Mouse (Mus musculus): ENCODE data around the gene Sec61b. TPM values are rescaled to one million over a fixed set of nuclear protein-coding genes. Genes with fewer than 3 reads are reported as not detected.
A peak's percentile ranks its signal among the peaks of the same experiment; 100 is the strongest.

Gene Sec61b
- total and polyA plus RNA-seq, 3 experiments: 329 to 538 TPM; not detected in 1

GRCm38 (mm10) chr4:47521884-47522605 lies 47.6 kb downstream of the Sec61b start:
- peaks cover 7 to 10% of the 10 kb centered on the region in 2 experiments for H3K27me3 ChIP-seq (ENCODE audit: control insufficient read depth in 1 of 2, insufficient read depth in 2 of 2, low read length in 2 of 2)
- no peak overlapping the region for H3K9ac ChIP-seq (ENCODE audit: control insufficient read depth, low read depth, low read length, poor library complexity, severe bottlenecking)
- no peak overlapping the region for H3K27ac ChIP-seq (ENCODE audit: control insufficient read depth, low read depth, low read length)
- no peak for TF ChIP-seq TCF12 (IDR thresholded peaks at IDR 0.05; ENCODE audit: low read depth, low read length)
- no peak for TF ChIP-seq MYB (IDR thresholded peaks at IDR 0.05; ENCODE audit: low read depth, low read length)
- 0 out of 2 replicates have a peak, but pooled peaks have one; percentile 19 for TF ChIP-seq ZC3H11A (IDR thresholded peaks at IDR 0.05; ENCODE audit: low read depth, low read length)
- TF ChIP-seq CHD2 (IDR thresholded peaks at IDR 0.05; ENCODE audit: low read length): no peak
- TF ChIP-seq NELFE (IDR thresholded peaks at IDR 0.05; ENCODE audit: low read depth, low read length): no peak
- no peak for TF ChIP-seq EP300 (IDR thresholded peaks at IDR 0.05; ENCODE audit: low read depth in 1 of 2, low read length in 2 of 2)
- TF ChIP-seq HCFC1 (IDR thresholded peaks at IDR 0.05; ENCODE audit: low read depth, low read length): no peak
- TF ChIP-seq ZMIZ1 (IDR thresholded peaks at IDR 0.05; ENCODE audit: low read depth, low read length): no peak
- no peak for TF ChIP-seq GABPA (IDR thresholded peaks at IDR 0.05; ENCODE audit: low read depth, low read length)
- TF ChIP-seq POLR2AphosphoS2 (IDR thresholded peaks at IDR 0.05; ENCODE audit: low read length): no peak
- no peak for TF ChIP-seq E2F4 (IDR thresholded peaks at IDR 0.05; ENCODE audit: borderline replicate concordance, low read depth, low read length)
- TF ChIP-seq USF2 (IDR thresholded peaks at IDR 0.05; ENCODE audit: borderline replicate concordance in 1 of 2, insufficient read depth in 1 of 2, low read depth in 1 of 2, low read length in 2 of 2): no peak
- peak; percentile 48 for TF ChIP-seq RAD21 (IDR thresholded peaks at IDR 0.05; ENCODE audit: low read depth, low read length)
- peak; percentile 34 for TF ChIP-seq SMC3 (IDR thresholded peaks at IDR 0.05; ENCODE audit: low read depth, low read length)
- no peak for TF ChIP-seq MEF2A (IDR thresholded peaks at IDR 0.05; ENCODE audit: extremely low read depth, insufficient replicate concordance, low read depth, low read length, poor library complexity, severe bottlenecking)
- TF ChIP-seq ZKSCAN1 (IDR thresholded peaks at IDR 0.05; ENCODE audit: low read depth, low read length): no peak
- peak in 2 of 3 experiments; percentile 8 to 37; a peak in 2 of 6 replicates for TF ChIP-seq CTCF (IDR thresholded peaks at IDR 0.05 in 2 of 3, conservative IDR thresholded peaks at IDR 0.05 in 1 of 3; ENCODE audit: control insufficient read depth in 1 of 3, insufficient read depth in 1 of 3, low read depth in 2 of 3, low read length in 3 of 3, poor library complexity in 1 of 3, severe bottlenecking in 1 of 3)
- TF ChIP-seq KAT2A (conservative IDR thresholded peaks at IDR 0.05; ENCODE audit: low read depth, low read length): no peak
- no peaks in the 10 kb centered on the region for H3K9me3 ChIP-seq (replicated peaks; ENCODE audit: insufficient read depth, low read length)
- H3K4me1 ChIP-seq (ENCODE audit: control insufficient read depth in 1 of 2, insufficient read depth in 2 of 2, low read length in 2 of 2): no peaks in the 10 kb centered on the region
- peak; percentile 14 for DNase-seq (ENCODE audit: low read depth, low spot score)
- H3K36me3 ChIP-seq (ENCODE audit: control insufficient read depth in 1 of 2, insufficient read depth in 2 of 2, low read length in 2 of 2): no peaks in the 10 kb centered on the region
- H3K79me2 ChIP-seq (ENCODE audit: control insufficient read depth, insufficient read depth, low read length, poor library complexity): no peaks in the 10 kb centered on the region
- no peak overlapping the region for H3K4me3 ChIP-seq (ENCODE audit: control insufficient read depth in 1 of 2, insufficient read depth in 1 of 2, low read depth in 2 of 2, low read length in 2 of 2)

GRCm38 (mm10) chr4:47529866-47530265 lies 55.4 kb downstream of the Sec61b start:
- no peaks in the 10 kb centered on the region for H3K4me1 ChIP-seq (ENCODE audit: control insufficient read depth in 1 of 2, insufficient read depth in 2 of 2, low read length in 2 of 2)
- TF ChIP-seq USF1 (IDR thresholded peaks at IDR 0.05; ENCODE audit: low read depth, low read length) (no peak), MYB (IDR thresholded peaks at IDR 0.05; ENCODE audit: low read depth, low read length) (no peak), CHD2 (IDR thresholded peaks at IDR 0.05; ENCODE audit: low read length) (no peak), TAL1 (IDR thresholded peaks at IDR 0.05; ENCODE audit: low read length) (no peak), UBTF (IDR thresholded peaks at IDR 0.05; ENCODE audit: borderline replicate concordance, insufficient read depth, low read depth, low read length) (no peak), MYC (IDR thresholded peaks at IDR 0.05; ENCODE audit: low read depth, low read length) (no peak), ETS1 (IDR thresholded peaks at IDR 0.05; ENCODE audit: low read depth, low read length) (no peak)
- no peaks in the 10 kb centered on the region for H3K36me3 ChIP-seq (ENCODE audit: control insufficient read depth in 1 of 2, insufficient read depth in 2 of 2, low read length in 2 of 2)
- H3K27ac ChIP-seq (ENCODE audit: control insufficient read depth, low read depth, low read length): no peak overlapping the region
- no peak overlapping the region for H3K4me3 ChIP-seq (ENCODE audit: control insufficient read depth in 1 of 2, insufficient read depth in 1 of 2, low read depth in 2 of 2, low read length in 2 of 2)
- H3K9me3 ChIP-seq (replicated peaks; ENCODE audit: insufficient read depth, low read length): no peaks in the 10 kb centered on the region
- H3K9ac ChIP-seq (ENCODE audit: control insufficient read depth, low read depth, low read length, poor library complexity, severe bottlenecking): no peak overlapping the region
- no peak for DNase-seq (ENCODE audit: low read depth, low spot score)
- no peaks in the 10 kb centered on the region for H3K79me2 ChIP-seq (ENCODE audit: control insufficient read depth, insufficient read depth, low read length, poor library complexity)
- peaks cover 0 to 3% of the 10 kb centered on the region in 2 experiments; a peak in 2 of 4 replicates for H3K27me3 ChIP-seq (ENCODE audit: control insufficient read depth in 1 of 2, insufficient read depth in 2 of 2, low read length in 2 of 2)

Data from MEL (cell line).